Comparison of ENCODE assay signal across 8 mouse cellular contexts in genomic region chr6:113668287-113669154, GRCm38 (mm10). TPM values are rescaled to one million over a fixed set of nuclear protein-coding genes. Genes with fewer than 3 reads are reported as not detected.
A peak's percentile ranks its signal among the peaks of the same experiment; 100 is the strongest.
DNase-seq lines count a peak whose midpoint lies in the region; ATAC-seq and TF ChIP-seq lines count a peak whose summit lies in the region.

No protein-coding gene starts in this region.

- H3K27ac ChIP-seq in liver, embryonic 11.5 days (ENCODE audit: low read depth, low read length) = peak overlapping the region; percentile 79
- H3K27ac ChIP-seq in neural tube, embryonic 15.5 days (replicated peaks) = 0 out of 2 replicates have a peak overlapping the region, but pooled peaks have one; percentile 9

- H3K4me3 ChIP-seq in liver, embryonic 11.5 days (ENCODE audit: low read depth, low read length) = no peak overlapping the region
- H3K4me3 ChIP-seq in neural tube, embryonic 15.5 days (replicated peaks) = no peak overlapping the region

- peak; percentile 63 for ATAC-seq in liver, embryonic 11.5 days (replicated peaks; ENCODE audit: low FRiP score)
- ATAC-seq in neural tube, embryonic 15.5 days (ENCODE audit: low FRiP score) = no peak
- ATAC-seq in erythroblast, adult 5-6 weeks (replicated peaks; ENCODE audit: low FRiP score, poor library complexity, severe bottlenecking) = no peak

- no peaks in the 10 kb centered on the region for H3K27me3 ChIP-seq in liver, embryonic 11.5 days (replicated peaks; ENCODE audit: control insufficient read depth, insufficient read depth, low read length)
- H3K27me3 ChIP-seq in neural tube, embryonic 15.5 days (replicated peaks) = no peaks in the 10 kb centered on the region

- no peak for TF ChIP-seq CTCF in brain, embryonic 14.5 days (IDR thresholded peaks at IDR 0.05; ENCODE audit: borderline replicate concordance, extremely low read depth, insufficient read depth, insufficient read length)

- no peaks in the 10 kb centered on the region for H3K9me3 ChIP-seq in liver, embryonic 11.5 days (ENCODE audit: control insufficient read depth, low read length)
- no peaks in the 10 kb centered on the region for H3K9me3 ChIP-seq in neural tube, embryonic 15.5 days (replicated peaks)

- DNase-seq in gastrocnemius, postnatal 25 days = peak; percentile 60
- DNase-seq in gastrocnemius, adult 8-10 months (ENCODE audit: low spot score in 2 of 2) = no peak
- DNase-seq in brain, embryonic 14.5 days (ENCODE audit: low read depth) = peak; percentile 19
- peak; percentile 64 to 65 for DNase-seq in heart, postnatal 10 days
- DNase-seq in liver, embryonic 11.5 days (ENCODE audit: low spot score) = peak; percentile 58
- no peak for DNase-seq in cerebellum, postnatal 4 days (ENCODE audit: low spot score in 2 of 2)

- peaks cover 14% of the 10 kb centered on the region; the same call in 1 of the 2 replicates for H3K4me1 ChIP-seq in liver, embryonic 11.5 days (replicated peaks; ENCODE audit: control insufficient read depth, insufficient read depth, low read length)
- H3K4me1 ChIP-seq in neural tube, embryonic 15.5 days = peaks cover 4% of the 10 kb centered on the region; the same call in 1 of the 2 replicates

- no peaks in the 10 kb centered on the region for H3K36me3 ChIP-seq in liver, embryonic 11.5 days (ENCODE audit: control insufficient read depth, insufficient read depth, low read length)
- no peaks in the 10 kb centered on the region for H3K36me3 ChIP-seq in neural tube, embryonic 15.5 days

- TF ChIP-seq POLR2A in brain, embryonic 14.5 days (IDR thresholded peaks at IDR 0.05; ENCODE audit: borderline replicate concordance, extremely low read depth, insufficient read depth, insufficient read length, poor library complexity, severe bottlenecking) = no peak

- WGBS in liver, embryonic 11.5 days = 31% methylated on average over 15 of the region's 15 CpGs
- 43% methylated on average over 15 of the region's 15 CpGs for WGBS in neural tube, embryonic 15.5 days

- 0 out of 2 replicates have a peak overlapping the region, but pooled peaks have one; percentile 16 for H3K4me2 ChIP-seq in liver, embryonic 11.5 days
- no peak overlapping the region for H3K4me2 ChIP-seq in neural tube, embryonic 15.5 days

- no peak overlapping the region for H3K9ac ChIP-seq in liver, embryonic 11.5 days (ENCODE audit: low read depth, low read length)
- H3K9ac ChIP-seq in neural tube, embryonic 15.5 days (replicated peaks) = no peak overlapping the region

- intact Hi-C loops in heart, postnatal 10 days (cut with DNase I) = no loop called here

RNA-seq across cellular contexts. Expression of gene Tatdn2, which starts 28.3 kb away (rescaled TPM):
- 10 to 100 TPM; 28.8 to 31.6 TPM for total RNA-seq in gastrocnemius, postnatal 25 days (2021)
- 10 to 100 TPM; 41.0 to 65.6 (median 53.0) TPM for total RNA-seq in gastrocnemius, adult 8-10 months (2022)
- polyA plus RNA-seq in brain, embryonic 14.5 days (2012; rRNA removed) = 25.1 and 27.6 TPM in 2 replicates
- 10 to 100 TPM; 69.9 to 75.7 TPM for total RNA-seq in heart, postnatal 10 days (2021)
- polyA plus RNA-seq in liver, embryonic 11.5 days (2014; fragmentation: Nextera tagmentation; extraction: Ambion mirVana) = 1.2 TPM in 2 replicates
- polyA plus RNA-seq in neural tube, embryonic 15.5 days (2015; fragmentation: Nextera tagmentation; extraction: Ambion mirVana) = 0.96 and 1.4 TPM in 2 replicates
- total RNA-seq in erythroblast, adult 5-6 weeks (2015; ENCODE audit: low replicate concordance) = 2.9 and 22.8 TPM in 2 replicates
- 36.4 and 49.5 TPM in 2 replicates for total RNA-seq in erythroblast, adult 5-6 weeks (2017; ENCODE audit: low replicate concordance)

RNA-seq across cellular contexts. Expression of gene Irak2, which starts 30.3 kb away (rescaled TPM):
- total RNA-seq in gastrocnemius, postnatal 25 days (2021) = 1 to 10 TPM; 3.0 to 4.7 TPM
- 1 to 10 TPM; 3.3 to 7.4 (median 4.7) TPM for total RNA-seq in gastrocnemius, adult 8-10 months (2022)
- 4.0 and 4.2 TPM in 2 replicates for polyA plus RNA-seq in brain, embryonic 14.5 days (2012; rRNA removed)
- 10 to 100 TPM; 10.1 to 14.1 TPM for total RNA-seq in heart, postnatal 10 days (2021)
- 14.1 and 14.8 TPM in 2 replicates for polyA plus RNA-seq in liver, embryonic 11.5 days (2014; fragmentation: Nextera tagmentation; extraction: Ambion mirVana)
- polyA plus RNA-seq in neural tube, embryonic 15.5 days (2015; fragmentation: Nextera tagmentation; extraction: Ambion mirVana) = 2.5 and 4.5 TPM in 2 replicates
- 18.8 and 56.0 TPM in 2 replicates for total RNA-seq in erythroblast, adult 5-6 weeks (2015; ENCODE audit: low replicate concordance)
- total RNA-seq in erythroblast, adult 5-6 weeks (2017; ENCODE audit: low replicate concordance) = 58.7 and 68.4 TPM in 2 replicates

RNA-seq across cellular contexts. Expression of gene Vhl, which starts 44.8 kb away (rescaled TPM):
- total RNA-seq in gastrocnemius, postnatal 25 days (2021) = 1 to 10 TPM; 4.4 to 6.2 TPM
- total RNA-seq in gastrocnemius, adult 8-10 months (2022) = 1 to 10 TPM; 5.3 to 7.3 (median 6.2) TPM
- polyA plus RNA-seq in brain, embryonic 14.5 days (2012; rRNA removed) = 48.1 and 71.2 TPM in 2 replicates
- total RNA-seq in heart, postnatal 10 days (2021) = 10 to 100 TPM; 11.6 to 18.1 TPM
- polyA plus RNA-seq in liver, embryonic 11.5 days (2014; fragmentation: Nextera tagmentation; extraction: Ambion mirVana) = 24.8 and 29.5 TPM in 2 replicates
- 68.1 and 75.8 TPM in 2 replicates for polyA plus RNA-seq in neural tube, embryonic 15.5 days (2015; fragmentation: Nextera tagmentation; extraction: Ambion mirVana)
- 6.3 and 11.5 TPM in 2 replicates for total RNA-seq in erythroblast, adult 5-6 weeks (2015; ENCODE audit: low replicate concordance)
- 3.6 and 8.9 TPM in 2 replicates for total RNA-seq in erythroblast, adult 5-6 weeks (2017; ENCODE audit: low replicate concordance)

RNA-seq across cellular contexts. Expression of gene Ghrl, which starts 51.2 kb away (rescaled TPM):
- total RNA-seq in gastrocnemius, postnatal 25 days (2021) = not detected
- not detected for total RNA-seq in gastrocnemius, adult 8-10 months (2022)
- 0.52 and 0.85 TPM in 2 replicates for polyA plus RNA-seq in brain, embryonic 14.5 days (2012; rRNA removed)
- not detected for total RNA-seq in heart, postnatal 10 days (2021)
- 0.45 TPM in 1 of 2 replicates, not detected in the other for polyA plus RNA-seq in liver, embryonic 11.5 days (2014; fragmentation: Nextera tagmentation; extraction: Ambion mirVana)
- polyA plus RNA-seq in neural tube, embryonic 15.5 days (2015; fragmentation: Nextera tagmentation; extraction: Ambion mirVana) = 1.1 and 1.9 TPM in 2 replicates
- not detected in 2 replicates for total RNA-seq in erythroblast, adult 5-6 weeks (2015; ENCODE audit: low replicate concordance)
- total RNA-seq in erythroblast, adult 5-6 weeks (2017; ENCODE audit: low replicate concordance) = not detected in 2 replicates

Comparison
In these comparisons a context has a peak if more than half of its experiments do, and no peak if none do; other contexts are left out.
1. DNase-seq: peak in gastrocnemius, postnatal 25 days (single experiment), brain, embryonic 14.5 days (single experiment), heart, postnatal 10 days (2 of 2) and liver, embryonic 11.5 days (single experiment); none in gastrocnemius, adult 8-10 months (0 of 2) and cerebellum, postnatal 4 days (0 of 2).